Mouse (Mus musculus): ENCODE results near the gene Hoxb8. TPM values are rescaled to one million over a fixed set of nuclear protein-coding genes. Genes with fewer than 3 reads are reported as not detected.

Gene Hoxb8
- polyA plus RNA-seq, 1 experiment: 0.48 TPM

GRCm38 (mm10) chr11:96334002-96334364 lies 52.3 kb downstream of the Hoxb8 start:
- peaks cover 62% of the 10 kb centered on the region for H3K27me3 ChIP-seq (ENCODE audit: control insufficient read depth, insufficient read depth, low read length, poor library complexity, severe bottlenecking)
- H3K36me3 ChIP-seq (ENCODE audit: control insufficient read depth, insufficient read depth, low read length, poor library complexity, severe bottlenecking): no peaks in the 10 kb centered on the region
- TF ChIP-seq EP300 (IDR thresholded peaks at IDR 0.05; ENCODE audit: insufficient read depth, low read depth, low read length) (no peak), CTCF (IDR thresholded peaks at IDR 0.05; ENCODE audit: low read depth, low read length) (no peak), POLR2A (IDR thresholded peaks at IDR 0.05; ENCODE audit: insufficient read depth, low read length) (no peak)
- H3K9ac ChIP-seq (ENCODE audit: low read depth, poor library complexity, severe bottlenecking): no peak overlapping the region
- H3K27ac ChIP-seq (ENCODE audit: insufficient read depth, low read length): no peak overlapping the region
- no peaks in the 10 kb centered on the region for H3K9me3 ChIP-seq (replicated peaks; ENCODE audit: control insufficient read depth, insufficient read depth, low read length, poor library complexity, severe bottlenecking)
- no peak overlapping the region for H3K4me3 ChIP-seq (ENCODE audit: low read depth, low read length)
- H3K4me1 ChIP-seq (ENCODE audit: control insufficient read depth, insufficient read depth, low read length): peaks cover 2% of the 10 kb centered on the region

Other genes starting within 250 kb of the Hoxb8 start
- gene Snf8, start 247.0 kb upstream of the Hoxb8 start, polyA plus RNA-seq (2011; ENCODE audit: insufficient read depth, insufficient read length, low read depth, missing spikeins): 56.1 and 62.1 TPM in 2 replicates
- gene Ube2z, start 216.5 kb upstream of the Hoxb8 start, polyA plus RNA-seq (2011; ENCODE audit: insufficient read depth, insufficient read length, low read depth, missing spikeins): 85.7 and 86.6 TPM in 2 replicates
- 184 and 191 TPM in 2 replicates for gene Atp5g1, start 206.2 kb upstream of the Hoxb8 start, polyA plus RNA-seq (2011; ENCODE audit: insufficient read depth, insufficient read length, low read depth, missing spikeins)
- 16.7 and 18.0 TPM in 2 replicates for gene Calcoco2, start 169.9 kb upstream of the Hoxb8 start, polyA plus RNA-seq (2011; ENCODE audit: insufficient read depth, insufficient read length, low read depth, missing spikeins)
- 6.9 and 7.9 TPM in 2 replicates for gene Ttll6, start 148.1 kb upstream of the Hoxb8 start, polyA plus RNA-seq (2011; ENCODE audit: insufficient read depth, insufficient read length, low read depth, missing spikeins)
- gene Hoxb13, start 87.6 kb upstream of the Hoxb8 start, polyA plus RNA-seq (2011; ENCODE audit: insufficient read depth, insufficient read length, low read depth, missing spikeins): not detected in 2 replicates
- gene Hoxb9, start 10.4 kb upstream of the Hoxb8 start, polyA plus RNA-seq (2011; ENCODE audit: insufficient read depth, insufficient read length, low read depth, missing spikeins): 1.5 and 1.6 TPM in 2 replicates
- gene Hoxb7, start 4.7 kb downstream of the Hoxb8 start, polyA plus RNA-seq (2011; ENCODE audit: insufficient read depth, insufficient read length, low read depth, missing spikeins): not detected in 2 replicates
- not detected in 2 replicates for gene Hoxb6, start 10.6 kb downstream of the Hoxb8 start, polyA plus RNA-seq (2011; ENCODE audit: insufficient read depth, insufficient read length, low read depth, missing spikeins)
- not detected in 2 replicates for gene Hoxb5, start 21.4 kb downstream of the Hoxb8 start, polyA plus RNA-seq (2011; ENCODE audit: insufficient read depth, insufficient read length, low read depth, missing spikeins)
- gene Hoxb4, start 36.4 kb downstream of the Hoxb8 start, polyA plus RNA-seq (2011; ENCODE audit: insufficient read depth, insufficient read length, low read depth, missing spikeins): 0.35 and 0.70 TPM in 2 replicates
- gene Hoxb3, start 41.4 kb downstream of the Hoxb8 start, polyA plus RNA-seq (2011; ENCODE audit: insufficient read depth, insufficient read length, low read depth, missing spikeins): 0.67 TPM in 1 of 2 replicates, not detected in the other
- gene Hoxb2, start 68.6 kb downstream of the Hoxb8 start, polyA plus RNA-seq (2011; ENCODE audit: insufficient read depth, insufficient read length, low read depth, missing spikeins): 0.49 and 0.70 TPM in 2 replicates
- gene Hoxb1, start 83.8 kb downstream of the Hoxb8 start, polyA plus RNA-seq (2011; ENCODE audit: insufficient read depth, insufficient read length, low read depth, missing spikeins): not detected in 2 replicates
- gene Skap1, start 182.7 kb downstream of the Hoxb8 start, polyA plus RNA-seq (2011; ENCODE audit: insufficient read depth, insufficient read length, low read depth, missing spikeins): 0.48 and 1.2 TPM in 2 replicates